Mouse (Mus musculus): Measurements from ENCODE around the gene Stx1b. TPM values are rescaled to one million over a fixed set of nuclear protein-coding genes. Genes with fewer than 3 reads are reported as not detected.

The Stx1b gene
- polyA plus RNA-seq, 1 experiment from 2014 or later, result 4.4 TPM

Other genes starting within 250 kb of the Stx1b start
- 12.7 and 14.5 TPM in 2 replicates for gene Ccdc189, start 236.0 kb downstream of the Stx1b start, polyA plus RNA-seq (2014; fragmentation: Nextera tagmentation; extraction: Ambion mirVana)
- 25.5 and 41.5 TPM in 2 replicates for gene Rnf40, start 235.8 kb downstream of the Stx1b start, polyA plus RNA-seq (2014; fragmentation: Nextera tagmentation; extraction: Ambion mirVana)
- 14.0 and 23.5 TPM in 2 replicates for gene Zfp629, start 208.8 kb downstream of the Stx1b start, polyA plus RNA-seq (2014; fragmentation: Nextera tagmentation; extraction: Ambion mirVana)
- 65.9 and 79.1 TPM in 2 replicates for gene Bcl7c, start 115.6 kb downstream of the Stx1b start, polyA plus RNA-seq (2014; fragmentation: Nextera tagmentation; extraction: Ambion mirVana)
- 17.5 and 23.7 TPM in 2 replicates for gene Ctf1, start 111.8 kb downstream of the Stx1b start, polyA plus RNA-seq (2014; fragmentation: Nextera tagmentation; extraction: Ambion mirVana)
- 0.43 and 0.55 TPM in 2 replicates for gene Ctf2, start 92.4 kb downstream of the Stx1b start, polyA plus RNA-seq (2014; fragmentation: Nextera tagmentation; extraction: Ambion mirVana)
- gene Fbxl19, start 80.0 kb downstream of the Stx1b start, polyA plus RNA-seq (2014; fragmentation: Nextera tagmentation; extraction: Ambion mirVana), result 6.2 and 10.0 TPM in 2 replicates
- gene Orai3, start 54.7 kb downstream of the Stx1b start, polyA plus RNA-seq (2014; fragmentation: Nextera tagmentation; extraction: Ambion mirVana), result 12.9 and 19.7 TPM in 2 replicates
- 32.6 and 34.7 TPM in 2 replicates for gene Setd1a, start 47.9 kb downstream of the Stx1b start, polyA plus RNA-seq (2014; fragmentation: Nextera tagmentation; extraction: Ambion mirVana)
- gene Gm49388, start 38.9 kb downstream of the Stx1b start, polyA plus RNA-seq (2014; fragmentation: Nextera tagmentation; extraction: Ambion mirVana), result not detected in 2 replicates
- 18.0 and 18.7 TPM in 2 replicates for gene Hsd3b7, start 23.9 kb downstream of the Stx1b start, polyA plus RNA-seq (2014; fragmentation: Nextera tagmentation; extraction: Ambion mirVana)
- gene Stx4a, start 255 bp downstream of the Stx1b start, polyA plus RNA-seq (2014; fragmentation: Nextera tagmentation; extraction: Ambion mirVana), result 22.1 and 34.3 TPM in 2 replicates
- gene Zfp646, start 51.7 kb upstream of the Stx1b start, polyA plus RNA-seq (2014; fragmentation: Nextera tagmentation; extraction: Ambion mirVana), result 13.7 and 20.2 TPM in 2 replicates
- 18.6 and 21.9 TPM in 2 replicates for gene Zfp668, start 52.3 kb upstream of the Stx1b start, polyA plus RNA-seq (2014; fragmentation: Nextera tagmentation; extraction: Ambion mirVana)
- 0.73 and 0.77 TPM in 2 replicates for gene Prss53, start 66.4 kb upstream of the Stx1b start, polyA plus RNA-seq (2014; fragmentation: Nextera tagmentation; extraction: Ambion mirVana)
- not detected in 2 replicates for gene Gm21974, start 70.9 kb upstream of the Stx1b start, polyA plus RNA-seq (2014; fragmentation: Nextera tagmentation; extraction: Ambion mirVana)
- 125 and 156 TPM in 2 replicates for gene Vkorc1, start 71.1 kb upstream of the Stx1b start, polyA plus RNA-seq (2014; fragmentation: Nextera tagmentation; extraction: Ambion mirVana)
- 152 and 155 TPM in 2 replicates for gene Bckdk, start 79.5 kb upstream of the Stx1b start, polyA plus RNA-seq (2014; fragmentation: Nextera tagmentation; extraction: Ambion mirVana)
- 37.2 and 48.9 TPM in 2 replicates for gene Kat8, start 88.0 kb upstream of the Stx1b start, polyA plus RNA-seq (2014; fragmentation: Nextera tagmentation; extraction: Ambion mirVana)
- gene Prss8, start 105.6 kb upstream of the Stx1b start, polyA plus RNA-seq (2014; fragmentation: Nextera tagmentation; extraction: Ambion mirVana), result 44.7 and 47.1 TPM in 2 replicates
- gene Prss36, start 122.2 kb upstream of the Stx1b start, polyA plus RNA-seq (2014; fragmentation: Nextera tagmentation; extraction: Ambion mirVana), result 12.1 and 12.4 TPM in 2 replicates
- gene Fus, start 142.9 kb upstream of the Stx1b start, polyA plus RNA-seq (2014; fragmentation: Nextera tagmentation; extraction: Ambion mirVana), result 62.7 and 77.7 TPM in 2 replicates
- gene Pycard, start 169.3 kb upstream of the Stx1b start, polyA plus RNA-seq (2014; fragmentation: Nextera tagmentation; extraction: Ambion mirVana), result 39.5 and 47.3 TPM in 2 replicates
- gene Trim72, start 179.4 kb upstream of the Stx1b start, polyA plus RNA-seq (2014; fragmentation: Nextera tagmentation; extraction: Ambion mirVana), result 0.14 TPM in 1 of 2 replicates, not detected in the other
- 0.14 and 0.54 TPM in 2 replicates for gene Itgam, start 238.1 kb upstream of the Stx1b start, polyA plus RNA-seq (2014; fragmentation: Nextera tagmentation; extraction: Ambion mirVana)
- not detected in 2 replicates for gene Gm49368, start 238.1 kb upstream of the Stx1b start, polyA plus RNA-seq (2014; fragmentation: Nextera tagmentation; extraction: Ambion mirVana)

All from kidney, embryonic 14.5 days (tissue).